In genomic region chr9:43698080-43698712, GRCm38 (mm10) we compare ENCODE assay signal across 9 mouse cellular contexts. TPM values are rescaled to one million over a fixed set of nuclear protein-coding genes. Genes with fewer than 3 reads are reported as not detected.
DNase-seq lines count a peak whose midpoint lies in the region; ATAC-seq and TF ChIP-seq lines count a peak whose summit lies in the region.
"Had no signal": no experiment of that assay in that cellular context is flagged by ENCODE, and none has a peak within 500 bp of the region (broad histone marks: within the 10 kb centered on the region; RNA-seq: fewer than 3 reads in every experiment).

No protein-coding gene starts in this region.

- peak; percentile 26; the same call in 1 of the 2 replicates for TF ChIP-seq CTCF in embryonic fibroblast, embryonic 13.5 days (IDR thresholded peaks at IDR 0.05; ENCODE audit: borderline replicate concordance, insufficient read depth, low read length)

- no peak overlapping the region for H3K27ac ChIP-seq in heart, embryonic 10.5 days
- no peak overlapping the region for H3K27ac ChIP-seq in embryonic fibroblast, embryonic 13.5 days (ENCODE audit: insufficient read depth, low read length)
- no peak overlapping the region for H3K27ac ChIP-seq in neural tube, embryonic 11.5 days (ENCODE audit: low read depth, low read length)
- H3K27ac ChIP-seq: limb, embryonic 15.5 days had no signal

- ATAC-seq in neural tube, embryonic 11.5 days (ENCODE audit: insufficient read depth, low FRiP score, low TSS enrichment): no peak

- no peak overlapping the region for H3K9ac ChIP-seq in neural tube, embryonic 11.5 days (ENCODE audit: low read length)
- H3K9ac ChIP-seq: limb, embryonic 15.5 days had no signal

- no peaks in the 10 kb centered on the region for H3K9me3 ChIP-seq in heart, embryonic 10.5 days
- no peaks in the 10 kb centered on the region for H3K9me3 ChIP-seq in neural tube, embryonic 11.5 days (ENCODE audit: control insufficient read depth, low read length)
- H3K9me3 ChIP-seq: limb, embryonic 15.5 days had no signal

- 6% methylated on average over 8 of the region's 8 CpGs for WGBS in heart, embryonic 10.5 days
- 5% methylated on average over 8 of the region's 8 CpGs for WGBS in neural tube, embryonic 11.5 days

- H3K4me1 ChIP-seq in heart, embryonic 10.5 days: no peaks in the 10 kb centered on the region
- H3K4me1 ChIP-seq in embryonic fibroblast, embryonic 13.5 days (ENCODE audit: control insufficient read depth, insufficient read depth, low read length): no peaks in the 10 kb centered on the region
- H3K4me1 ChIP-seq in neural tube, embryonic 11.5 days (ENCODE audit: control insufficient read depth, insufficient read depth, low read length): no peaks in the 10 kb centered on the region
- H3K4me1 ChIP-seq: limb, embryonic 15.5 days had no signal

- peaks cover 11% of the 10 kb centered on the region for H3K27me3 ChIP-seq in heart, embryonic 10.5 days (ENCODE audit: insufficient read depth, poor library complexity, severe bottlenecking)
- H3K27me3 ChIP-seq in neural tube, embryonic 11.5 days (ENCODE audit: control insufficient read depth, insufficient read depth, low read length): no peaks in the 10 kb centered on the region
- H3K27me3 ChIP-seq: limb, embryonic 15.5 days had no signal

- DNase-seq in heart, embryonic 10.5 days (ENCODE audit: low spot score): peak; percentile 93
- no peak for DNase-seq in heart, adult 9 months (ENCODE audit: low spot score in 2 of 2)
- DNase-seq in NIH3T3 (ENCODE audit: low read depth): peak; percentile 89
- DNase-seq in kidney, postnatal 36 days: peak; percentile 52 to 84
- DNase-seq in neural tube, embryonic 11.5 days (ENCODE audit: low spot score): peak; percentile 88
- DNase-seq in layer of hippocampus, postnatal 36 days: no peak
- DNase-seq in spleen, adult 12 weeks (ENCODE audit: low spot score): no peak

- no peak overlapping the region for H3K4me2 ChIP-seq in neural tube, embryonic 11.5 days (ENCODE audit: low read depth)
- H3K4me2 ChIP-seq: limb, embryonic 15.5 days had no signal

- no peak overlapping the region for H3K4me3 ChIP-seq in heart, embryonic 10.5 days
- H3K4me3 ChIP-seq in embryonic fibroblast, embryonic 13.5 days (ENCODE audit: insufficient read depth, low read length): no peak overlapping the region
- no peak overlapping the region for H3K4me3 ChIP-seq in neural tube, embryonic 11.5 days (ENCODE audit: low read depth, low read length)
- H3K4me3 ChIP-seq: limb, embryonic 15.5 days had no signal

- TF ChIP-seq POLR2A in embryonic fibroblast, embryonic 13.5 days (IDR thresholded peaks at IDR 0.05; ENCODE audit: low read depth, low read length): no peak

- no peaks in the 10 kb centered on the region for H3K36me3 ChIP-seq in heart, embryonic 10.5 days
- no peaks in the 10 kb centered on the region for H3K36me3 ChIP-seq in neural tube, embryonic 11.5 days (ENCODE audit: control insufficient read depth, insufficient read depth, low read length)
- H3K36me3 ChIP-seq: limb, embryonic 15.5 days had no signal

RNA-seq across cellular contexts. Expression of gene Nectin1, which starts 45.6 kb away (rescaled TPM):
- polyA plus RNA-seq in heart, embryonic 10.5 days (2016; fragmentation: Nextera tagmentation; extraction: Ambion mirVana): 1.7 and 3.9 TPM in 2 replicates
- polyA plus RNA-seq in embryonic fibroblast, embryonic 13.5 days (2011; ENCODE audit: insufficient read length, low read depth, missing spikeins): 13.2 and 25.8 TPM in 2 replicates
- 10.3 and 10.9 TPM in 2 replicates for polyA plus RNA-seq in neural tube, embryonic 11.5 days (2014; fragmentation: Nextera tagmentation; extraction: Ambion mirVana)
- total RNA-seq in layer of hippocampus, postnatal 36 days (2021): 10 to 100 TPM; 73.5 to 75.3 TPM

Comparison
In these comparisons a context has a peak if more than half of its experiments do, and no peak if none do; other contexts are left out.
1. DNase-seq: peak in heart, embryonic 10.5 days (single experiment), NIH3T3 (single experiment), kidney, postnatal 36 days (2 of 2) and neural tube, embryonic 11.5 days (single experiment); none in heart, adult 9 months (0 of 2), layer of hippocampus, postnatal 36 days (0 of 2) and spleen, adult 12 weeks (single experiment).